Mouse (Mus musculus): ENCODE measurements at regions not wholly inside any gene's neighbourhood (a gene's known extent, or its start where the extent isn't known, plus 50 kb on each side); places are given as distances from the start of the nearest gene placed in this dataset.

GRCm38 (mm10) chr16:5639956-5640355 is 245.2 kb upstream of the Rbfox1 start:
- TF ChIP-seq ZC3H11A (IDR thresholded peaks at IDR 0.05; ENCODE audit: borderline replicate concordance, low read depth, low read length): no peak
- no peak for TF ChIP-seq MAFK (IDR thresholded peaks at IDR 0.05; ENCODE audit: insufficient read depth, low read depth, low read length)
- no peak for TF ChIP-seq ZNF384 (IDR thresholded peaks at IDR 0.05; ENCODE audit: low read depth, low read length)
- TF ChIP-seq CHD2 (IDR thresholded peaks at IDR 0.05; ENCODE audit: low read depth, low read length): no peak
- TF ChIP-seq HCFC1 (IDR thresholded peaks at IDR 0.05; ENCODE audit: borderline replicate concordance, insufficient read depth, low read length): no peak

All from ES-E14 (cell line).